Mouse (Mus musculus) C2C12 (cell line): ENCODE data around the gene Hpgds. TPM values are rescaled to one million over a fixed set of nuclear protein-coding genes. Genes with fewer than 3 reads are reported as not detected.

Experiments
- H3K27me3 ChIP-seq: one replicate; pipeline ENCODE4 v1.6.1; 2011; ENCODE audit not compliant: control insufficient read depth, insufficient read depth, insufficient read length
- H3K36me3 ChIP-seq: one replicate; pipeline ENCODE4 v1.6.1; 2011; ENCODE audit not compliant: control insufficient read depth, insufficient read depth
- H3K4me3 ChIP-seq: one replicate; pipeline ENCODE4 v1.5.1; 2011; ENCODE audit warnings: mild to moderate bottlenecking, control low read depth; ENCODE audit not compliant: poor library complexity, insufficient read depth, severe bottlenecking
- H3K79me2 ChIP-seq: one replicate; pipeline ENCODE4 v1.6.1; 2011; ENCODE audit not compliant: control insufficient read depth, insufficient read depth
- H3K79me3 ChIP-seq: one replicate; pipeline ENCODE4 v1.6.1; 2011; ENCODE audit warnings: low read depth, control low read depth
- H3ac ChIP-seq: one replicate; pipeline ENCODE3; 2011; ENCODE audit warnings: low read depth; ENCODE audit not compliant: control insufficient read depth, insufficient read length
- CEBPB ChIP-seq: IDR thresholded peaks from one replicate; pipeline ENCODE4 v1.6.1; 2011; ENCODE audit warnings: low read depth, mild to moderate bottlenecking, control low read depth, moderate library complexity
- CTCF ChIP-seq: IDR thresholded peaks from one replicate; pipeline ENCODE4 v1.5.1; 2011; ENCODE audit not compliant: control insufficient read depth, insufficient read depth, insufficient read length
- FOSL1 ChIP-seq: IDR thresholded peaks from one replicate; pipeline ENCODE4 v1.8.0; 2011; ENCODE audit warnings: mild to moderate bottlenecking, low read length; ENCODE audit not compliant: poor library complexity, insufficient read depth, severe bottlenecking
- MAX ChIP-seq: IDR thresholded peaks from one replicate; pipeline ENCODE4 v1.6.1; 2011; ENCODE audit warnings: mild to moderate bottlenecking, control low read depth
- MYOD1 ChIP-seq: IDR thresholded peaks from one replicate; pipeline ENCODE4 v1.6.1; 2011; ENCODE audit warnings: low read depth; ENCODE audit not compliant: control insufficient read depth, insufficient read length
- MYOG ChIP-seq: IDR thresholded peaks from one replicate; pipeline ENCODE4 v1.6.1; 2011; ENCODE audit not compliant: control insufficient read depth, insufficient read length; ENCODE audit errors: extremely low read depth
- USF1 ChIP-seq: IDR thresholded peaks from one replicate; pipeline ENCODE4 v1.6.1; 2011; ENCODE audit warnings: low read depth, mild to moderate bottlenecking, control low read depth, moderate library complexity
- long read RNA-seq, 2 experiments: library from polyadenylated mRNA; unstranded; transcript quantifications; one replicate each; pipeline ENCODE4 v2.0.0; 2019 to 2020
- polyA plus RNA-seq: library from polyadenylated mRNA; unstranded; fragments of >200 nt; fragmentation: generic; extraction: Trizol; gene quantifications from one replicate; pipeline ENCODE4 v1.2.1, GENCODE M21; 2012; ENCODE audit warnings: missing spikeins

Hpgds gene
- polyA plus RNA-seq = 0.07 TPM
- long read RNA-seq, experiment 1 = 0 reads
- long read RNA-seq, experiment 2 = 0 reads

GRCm38 (mm10) chr6:65144621-65145205, at the start of gene Hpgds:
Gene Hpgds (minus strand): TSS chr6:65144908.
- no peak within 1 kb of the TSS for H3ac ChIP-seq
- H3K4me3 ChIP-seq = no peak within 1 kb of the TSS
- H3K36me3 ChIP-seq = no peaks in the 10 kb centered on the region
- H3K79me3 ChIP-seq = no peaks in the 10 kb centered on the region
- TF ChIP-seq USF1 (no peak), MYOG (no peak)
- H3K79me2 ChIP-seq = no peaks in the 10 kb centered on the region
- H3K27me3 ChIP-seq = peaks cover 8% of the 10 kb centered on the region

- Histone ChIP-seq H3K79me3 (no peaks in the 10 kb centered on the region), H3ac (no peak overlapping the region), H3K4me3 (no peak overlapping the region), H3K79me2 (no peaks in the 10 kb centered on the region), H3K27me3 (no peaks in the 10 kb centered on the region), H3K36me3 (no peaks in the 10 kb centered on the region)
- TF ChIP-seq MYOG (no peak), CEBPB (no peak), MYOD1 (no peak), CTCF (no peak), FOSL1 (no peak), MAX (no peak), USF1 (no peak)
Observed at GRCm38 (mm10) chr6:65164977-65165376, 20.3 kb upstream of the Hpgds start.

DNA sequence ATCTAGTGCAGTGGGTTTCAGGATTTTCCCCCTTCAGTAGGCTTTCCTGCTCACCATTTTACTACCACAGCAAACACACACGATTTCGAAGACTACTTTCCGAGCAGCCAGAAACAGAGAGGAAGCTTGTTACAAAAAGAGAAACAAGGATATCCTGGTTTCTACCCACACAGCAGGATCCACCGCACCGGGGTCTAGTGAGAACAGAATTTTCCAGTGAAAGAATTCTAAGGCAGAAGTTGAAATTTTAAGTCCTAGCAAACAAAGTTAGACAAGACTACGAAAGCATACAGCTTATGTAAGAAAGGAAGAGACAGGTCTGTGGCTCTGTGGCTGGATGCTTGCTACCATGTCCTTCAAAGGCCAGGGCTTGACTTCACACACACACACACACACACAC, 19.4 kb upstream of the Hpgds start:
- no peak for TF ChIP-seq CTCF
- TF ChIP-seq FOSL1 = no peak
- Histone ChIP-seq H3K36me3 (no peaks in the 10 kb centered on the region), H3K27me3 (no peaks in the 10 kb centered on the region)

DNA sequence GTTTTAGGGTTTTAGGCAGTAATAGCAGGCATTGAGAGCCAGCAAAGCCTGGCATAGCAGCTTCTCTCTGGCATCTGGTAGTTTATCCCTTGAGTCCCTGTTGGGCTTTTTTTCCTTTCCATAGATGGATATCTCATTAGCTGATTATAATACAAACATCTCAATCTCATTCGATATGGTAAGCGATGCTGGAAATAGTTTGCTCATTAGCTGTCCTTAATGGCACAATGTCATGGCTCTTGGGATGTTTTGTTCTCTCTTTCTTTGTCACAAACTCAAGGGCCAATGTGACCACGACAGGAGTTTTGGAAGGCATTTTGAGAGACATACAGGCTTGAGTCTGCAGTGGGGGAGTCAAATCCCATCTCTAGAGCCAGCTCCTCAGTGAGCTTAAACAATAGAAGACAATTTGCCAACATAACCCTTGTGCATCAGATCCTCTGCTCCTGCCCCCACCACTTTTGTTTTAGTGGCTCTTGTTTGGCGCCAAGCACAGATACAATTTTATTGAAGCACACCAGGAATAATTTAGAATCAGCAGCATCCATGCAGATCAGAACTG, 14.8 kb upstream of the Hpgds start:
- Histone ChIP-seq H3ac (no peak overlapping the region), H3K4me3 (no peak overlapping the region), H3K36me3 (no peaks in the 10 kb centered on the region), H3K79me3 (no peaks in the 10 kb centered on the region), H3K79me2 (no peaks in the 10 kb centered on the region), H3K27me3 (no peaks in the 10 kb centered on the region)
- TF ChIP-seq MYOD1 = no peak
- no peak for TF ChIP-seq MYOG
- TF ChIP-seq USF1 = no peak
- no peak for TF ChIP-seq CTCF
- no peak for TF ChIP-seq MAX
- TF ChIP-seq FOSL1 = no peak
- no peak for TF ChIP-seq CEBPB

More for the DNA sequence above, 19.4 kb upstream of the Hpgds start:
- no peaks in the 10 kb centered on the region for H3K79me3 ChIP-seq
- H3K79me2 ChIP-seq = no peaks in the 10 kb centered on the region
- H3ac ChIP-seq = no peak overlapping the region
- no peak overlapping the region for H3K4me3 ChIP-seq

- H3K79me3 ChIP-seq = no peaks in the 10 kb centered on the region
- TF ChIP-seq FOSL1 (no peak), MYOG (no peak), CTCF (no peak), MYOD1 (no peak), USF1 (no peak), MAX (no peak), CEBPB (no peak)
- H3ac ChIP-seq = no peak overlapping the region
- H3K36me3 ChIP-seq = no peaks in the 10 kb centered on the region
- H3K4me3 ChIP-seq = no peak overlapping the region
- H3K27me3 ChIP-seq = no peaks in the 10 kb centered on the region
- no peaks in the 10 kb centered on the region for H3K79me2 ChIP-seq
Observed at GRCm38 (mm10) chr6:65157042-65157441, 12.3 kb upstream of the Hpgds start.

- no peak overlapping the region for H3K4me3 ChIP-seq
- no peaks in the 10 kb centered on the region for H3K36me3 ChIP-seq
- no peaks in the 10 kb centered on the region for H3K79me3 ChIP-seq
- H3K79me2 ChIP-seq = no peaks in the 10 kb centered on the region
- no peak for TF ChIP-seq MYOD1
- TF ChIP-seq MYOG = no peak
- TF ChIP-seq FOSL1 = no peak
- no peak for TF ChIP-seq USF1
- no peak for TF ChIP-seq CTCF
- TF ChIP-seq CEBPB = no peak
- no peak for TF ChIP-seq MAX
- H3K27me3 ChIP-seq = no peaks in the 10 kb centered on the region
- no peak overlapping the region for H3ac ChIP-seq
Observed at GRCm38 (mm10) chr6:65153570-65153969, 8.9 kb upstream of the Hpgds start.
